Mouse (Mus musculus): ENCODE results near the gene Ajm1. TPM values are rescaled to one million over a fixed set of nuclear protein-coding genes. Genes with fewer than 3 reads are reported as not detected.

Ajm1 gene
- polyA plus RNA-seq, 1 experiment from 2014 or later = 0.16 TPM

DNA sequence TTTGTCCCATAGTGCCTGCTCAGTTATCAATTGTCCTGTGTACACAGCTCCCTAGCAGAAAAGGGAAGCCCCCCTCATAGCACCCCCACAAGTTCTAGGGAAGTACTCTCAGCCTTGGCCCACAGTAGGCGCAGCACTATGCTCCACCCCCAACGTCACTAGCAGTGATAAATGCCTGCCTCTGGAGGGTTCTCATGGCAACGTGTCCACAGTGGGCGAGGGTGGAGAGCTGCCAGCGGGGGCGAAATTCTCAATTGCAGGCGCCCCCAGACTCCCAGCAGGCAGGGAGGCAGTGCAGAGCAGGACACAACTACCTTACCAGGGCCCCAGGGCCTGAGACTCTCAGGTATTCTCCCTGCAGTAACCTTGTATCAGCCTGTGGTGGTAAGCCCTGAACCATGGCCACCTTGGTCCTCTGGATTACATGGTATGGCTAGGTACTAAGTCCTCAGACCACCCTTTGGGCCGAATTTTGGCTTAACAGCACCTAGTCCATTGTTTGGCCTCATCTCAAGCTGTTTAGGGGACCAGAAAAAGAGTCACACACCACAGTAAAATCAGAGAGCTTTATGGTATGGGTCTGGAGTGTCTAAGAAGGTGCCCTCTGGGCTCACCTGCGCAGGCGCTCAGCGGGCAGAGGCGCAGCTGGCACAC lies 1.0 kb upstream of the Ajm1 start:
- H3K36me3 ChIP-seq (replicated peaks) = peaks cover 49% of the 10 kb centered on the region
- H3K9me3 ChIP-seq = no peaks in the 10 kb centered on the region
- peak; percentile 13 for DNase-seq (ENCODE audit: low spot score)
- peaks cover 39% of the 10 kb centered on the region for H3K27me3 ChIP-seq (replicated peaks; ENCODE audit: low read depth, poor library complexity, severe bottlenecking)
- no peak overlapping the region for H3K27ac ChIP-seq (replicated peaks)
- WGBS = 62% methylated on average over 12 of the region's 12 CpGs
- peaks cover 46% of the 10 kb centered on the region for H3K4me1 ChIP-seq
- H3K4me3 ChIP-seq = no peak overlapping the region

DNA sequence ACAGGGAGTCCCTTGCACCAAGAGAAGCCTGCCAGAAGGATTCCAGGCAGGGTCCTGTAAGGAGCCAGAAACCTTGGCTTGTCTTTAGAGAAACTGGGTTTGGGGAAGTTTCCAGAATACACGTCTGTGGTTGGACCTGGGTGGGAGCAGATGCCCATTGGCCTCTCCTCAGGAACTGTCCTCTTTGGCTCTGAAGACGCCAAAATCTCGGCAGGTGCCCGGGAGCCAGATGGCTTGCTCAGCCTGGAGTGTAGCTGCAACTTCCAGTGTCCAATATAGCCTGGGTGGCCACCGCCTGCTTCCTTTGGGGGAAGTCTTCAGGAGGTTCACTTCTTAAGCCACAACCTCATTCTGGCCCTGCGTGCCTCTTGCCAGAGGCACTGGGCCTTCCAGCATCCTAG lies 344 bp upstream of the Ajm1 start:
- no peaks in the 10 kb centered on the region for H3K9me3 ChIP-seq
- no peak overlapping the region for H3K27ac ChIP-seq (replicated peaks)
- WGBS = 42% methylated on average over 6 of the region's 6 CpGs
- H3K36me3 ChIP-seq (replicated peaks) = peaks cover 42% of the 10 kb centered on the region
- DNase-seq (ENCODE audit: low spot score) = no peak
- peak overlapping the region; percentile 51; the same call in 1 of the 2 replicates for H3K4me3 ChIP-seq
- H3K4me1 ChIP-seq = peaks cover 53% of the 10 kb centered on the region
- peaks cover 45% of the 10 kb centered on the region for H3K27me3 ChIP-seq (replicated peaks; ENCODE audit: low read depth, poor library complexity, severe bottlenecking)

DNA sequence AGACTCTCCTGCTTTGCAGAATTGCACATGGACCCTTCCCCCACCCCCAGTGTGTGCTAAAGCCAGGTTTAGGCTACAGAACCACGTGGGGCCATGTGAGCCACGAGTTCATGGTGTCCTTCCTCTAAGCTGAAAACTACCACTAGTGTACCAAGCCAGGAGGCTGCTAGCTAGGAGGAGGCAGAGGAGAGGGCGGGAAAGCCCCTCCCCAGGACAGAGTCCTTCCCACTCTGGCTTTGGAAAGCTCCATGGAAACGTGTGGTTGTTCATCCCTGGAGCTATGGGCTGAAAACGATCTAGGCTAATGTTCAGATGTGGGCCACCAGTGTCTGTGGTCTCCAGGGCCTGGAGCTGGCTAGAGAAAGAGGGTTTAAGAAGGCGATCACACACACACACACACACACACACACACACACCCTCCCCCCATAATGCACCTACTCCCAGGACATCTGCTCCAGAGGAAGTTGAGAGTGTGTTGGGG lies 896 bp downstream of the Ajm1 start:
- H3K4me1 ChIP-seq = peaks cover 64% of the 10 kb centered on the region
- H3K27ac ChIP-seq (replicated peaks) = no peak overlapping the region
- no peak for DNase-seq (ENCODE audit: low spot score)
- peak overlapping the region; percentile 11; the same call in 1 of the 2 replicates for H3K4me3 ChIP-seq
- H3K27me3 ChIP-seq (replicated peaks; ENCODE audit: low read depth, poor library complexity, severe bottlenecking) = peaks cover 58% of the 10 kb centered on the region
- H3K9me3 ChIP-seq = no peaks in the 10 kb centered on the region
- WGBS = 53% methylated on average over 6 of the region's 6 CpGs
- peaks cover 30% of the 10 kb centered on the region for H3K36me3 ChIP-seq (replicated peaks)

DNA sequence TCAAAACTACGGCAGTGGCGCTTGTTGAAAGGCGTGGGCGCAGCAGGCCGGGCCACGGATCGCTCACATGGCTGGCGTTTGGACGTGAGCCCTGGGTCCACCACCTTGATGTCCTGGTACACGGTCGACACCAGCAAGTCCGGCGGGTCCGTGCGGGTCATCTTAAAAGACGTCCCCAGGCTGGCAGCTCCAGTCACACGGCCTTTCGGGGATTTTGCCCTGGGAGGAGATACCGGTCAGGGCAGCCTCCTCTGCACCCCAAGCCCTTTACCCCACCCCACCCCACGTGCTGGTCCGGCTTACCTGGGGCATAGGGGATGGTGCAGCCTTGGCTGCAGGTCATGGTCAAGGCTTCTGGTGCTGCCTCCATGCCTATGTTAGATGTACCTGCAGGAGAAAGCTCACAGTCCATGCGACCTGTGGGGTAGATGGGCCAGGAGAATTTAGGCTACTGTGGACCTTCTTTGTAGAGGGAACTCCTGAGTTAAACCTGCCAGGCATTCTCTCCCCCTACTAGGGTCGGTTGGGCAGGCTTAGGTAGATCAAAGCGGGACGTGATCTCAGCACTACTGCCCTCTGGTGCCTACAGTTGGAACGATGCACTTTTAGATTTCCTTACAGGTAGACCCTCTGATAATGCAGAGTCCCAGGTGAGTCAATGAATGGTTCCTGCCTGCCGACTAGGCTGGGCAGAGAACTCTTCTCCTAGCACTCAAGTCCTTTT lies 1.7 kb downstream of the Ajm1 start:
- Histone ChIP-seq H3K27me3 (replicated peaks; ENCODE audit: low read depth, poor library complexity, severe bottlenecking) (peaks cover 62% of the 10 kb centered on the region), H3K27ac (replicated peaks) (no peak overlapping the region), H3K36me3 (replicated peaks) (peaks cover 22% of the 10 kb centered on the region), H3K9me3 (no peaks in the 10 kb centered on the region), H3K4me3 (peak overlapping the region; percentile 51), H3K4me1 (peaks cover 70% of the 10 kb centered on the region)
- WGBS = 7% methylated on average over 27 of the region's 27 CpGs
- peak; percentile 51 for DNase-seq (ENCODE audit: low spot score)

DNA sequence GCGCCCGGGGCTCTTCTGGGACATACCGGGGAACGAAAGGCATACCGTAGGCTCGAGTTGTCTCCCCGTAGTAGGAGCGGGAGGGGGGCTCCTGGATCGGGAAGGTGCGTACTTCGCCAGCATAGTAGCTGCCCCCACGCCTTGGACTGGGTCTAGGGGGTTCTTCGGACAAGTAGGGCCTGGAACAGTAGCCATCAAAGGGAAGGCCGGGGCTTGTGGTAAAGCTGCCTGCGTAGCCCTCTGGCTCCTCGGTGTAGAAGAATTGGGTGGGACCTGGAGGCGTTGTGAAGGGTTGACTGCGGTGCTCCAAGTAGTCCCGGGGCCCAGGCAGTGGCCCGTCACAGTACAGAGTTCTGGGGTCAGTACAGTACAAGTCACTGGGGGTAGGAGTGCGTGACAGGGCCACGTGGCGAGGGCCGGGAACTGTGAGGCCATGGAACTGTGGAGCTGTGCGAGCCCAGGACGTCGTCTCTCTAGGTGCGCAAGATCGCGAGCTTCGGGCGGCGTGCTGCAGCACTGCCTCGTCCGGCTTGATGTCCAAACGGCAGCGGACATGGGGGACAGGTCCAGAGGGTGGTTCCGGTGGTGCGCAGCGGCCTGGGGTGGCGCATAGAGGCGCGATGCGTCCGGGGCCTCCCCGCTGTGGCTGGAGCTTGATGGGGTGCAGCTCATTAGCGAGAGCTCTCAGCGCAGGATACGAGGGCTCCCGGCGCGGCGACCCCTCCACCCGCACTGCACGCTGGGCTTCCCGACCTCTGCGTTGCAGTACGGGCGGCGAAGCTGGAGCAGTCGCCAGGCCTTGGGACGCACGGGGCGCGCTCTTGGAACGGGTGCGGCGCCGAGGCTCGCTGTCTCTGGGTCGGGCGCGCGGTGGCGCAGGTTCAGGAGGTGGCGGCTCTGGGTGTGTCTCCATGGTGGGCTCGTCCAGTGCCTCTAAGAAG lies 2.5 kb downstream of the Ajm1 start:
- Histone ChIP-seq H3K4me1 (peaks cover 74% of the 10 kb centered on the region), H3K9me3 (no peaks in the 10 kb centered on the region), H3K27ac (replicated peaks) (no peak overlapping the region; the same call in 1 of the 2 replicates), H3K36me3 (replicated peaks) (peaks cover 14% of the 10 kb centered on the region), H3K27me3 (replicated peaks; ENCODE audit: low read depth, poor library complexity, severe bottlenecking) (peaks cover 62% of the 10 kb centered on the region), H3K4me3 (peak overlapping the region; percentile 51)
- WGBS = 4% methylated on average over 77 of the region's 77 CpGs
- peak; percentile 50 for DNase-seq (ENCODE audit: low spot score)

DNA sequence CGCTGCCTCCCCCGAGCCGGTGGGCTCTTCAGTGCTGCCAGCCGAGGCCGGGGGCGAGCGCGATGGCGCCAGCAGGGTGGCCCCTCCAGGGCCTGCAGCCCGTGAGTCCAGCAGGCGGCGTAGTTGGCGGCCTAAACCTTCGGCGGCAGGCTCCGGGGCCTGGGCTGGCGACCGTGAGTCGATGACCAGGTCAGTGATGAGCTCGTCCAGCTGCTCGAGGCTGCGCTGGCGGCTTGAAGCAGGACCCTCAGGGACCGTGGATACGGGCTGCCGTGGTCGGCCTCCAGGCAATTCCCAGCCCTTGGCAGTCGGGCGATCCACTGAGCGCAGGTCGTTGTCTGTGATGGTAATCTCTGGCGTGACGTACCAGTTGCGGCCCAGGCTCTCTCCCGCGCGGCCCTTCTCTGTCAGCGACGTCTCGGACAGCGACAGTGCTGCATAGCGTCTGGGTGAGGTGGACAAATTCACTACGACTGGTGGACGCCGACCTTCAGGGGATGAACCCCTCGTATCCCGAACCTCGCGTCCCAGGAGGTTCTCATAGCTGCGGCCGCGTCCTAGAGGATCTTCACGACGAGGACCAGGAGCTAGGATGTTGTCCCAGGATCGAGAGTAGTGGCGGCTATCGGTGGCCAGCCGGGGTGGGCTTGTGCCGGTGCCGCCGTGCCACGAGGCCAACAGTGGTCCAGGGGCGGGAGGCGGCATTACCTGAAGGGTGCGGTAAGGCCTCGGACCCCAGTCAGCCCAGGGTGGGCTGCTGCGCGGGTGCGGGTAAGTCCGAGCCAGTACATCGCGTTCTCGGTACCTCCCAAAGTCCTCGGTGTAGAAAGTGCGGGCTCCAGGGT lies 3.4 kb downstream of the Ajm1 start:
- 5% methylated on average over 75 of the region's 75 CpGs for WGBS
- Histone ChIP-seq H3K27ac (replicated peaks) (peak overlapping the region; percentile 44), H3K9me3 (no peaks in the 10 kb centered on the region), H3K4me3 (peak overlapping the region; percentile 51), H3K36me3 (replicated peaks) (peaks cover 8% of the 10 kb centered on the region), H3K4me1 (peaks cover 82% of the 10 kb centered on the region), H3K27me3 (replicated peaks; ENCODE audit: low read depth, poor library complexity, severe bottlenecking) (peaks cover 62% of the 10 kb centered on the region)
- DNase-seq (ENCODE audit: low spot score) = peak; percentile 70

DNA sequence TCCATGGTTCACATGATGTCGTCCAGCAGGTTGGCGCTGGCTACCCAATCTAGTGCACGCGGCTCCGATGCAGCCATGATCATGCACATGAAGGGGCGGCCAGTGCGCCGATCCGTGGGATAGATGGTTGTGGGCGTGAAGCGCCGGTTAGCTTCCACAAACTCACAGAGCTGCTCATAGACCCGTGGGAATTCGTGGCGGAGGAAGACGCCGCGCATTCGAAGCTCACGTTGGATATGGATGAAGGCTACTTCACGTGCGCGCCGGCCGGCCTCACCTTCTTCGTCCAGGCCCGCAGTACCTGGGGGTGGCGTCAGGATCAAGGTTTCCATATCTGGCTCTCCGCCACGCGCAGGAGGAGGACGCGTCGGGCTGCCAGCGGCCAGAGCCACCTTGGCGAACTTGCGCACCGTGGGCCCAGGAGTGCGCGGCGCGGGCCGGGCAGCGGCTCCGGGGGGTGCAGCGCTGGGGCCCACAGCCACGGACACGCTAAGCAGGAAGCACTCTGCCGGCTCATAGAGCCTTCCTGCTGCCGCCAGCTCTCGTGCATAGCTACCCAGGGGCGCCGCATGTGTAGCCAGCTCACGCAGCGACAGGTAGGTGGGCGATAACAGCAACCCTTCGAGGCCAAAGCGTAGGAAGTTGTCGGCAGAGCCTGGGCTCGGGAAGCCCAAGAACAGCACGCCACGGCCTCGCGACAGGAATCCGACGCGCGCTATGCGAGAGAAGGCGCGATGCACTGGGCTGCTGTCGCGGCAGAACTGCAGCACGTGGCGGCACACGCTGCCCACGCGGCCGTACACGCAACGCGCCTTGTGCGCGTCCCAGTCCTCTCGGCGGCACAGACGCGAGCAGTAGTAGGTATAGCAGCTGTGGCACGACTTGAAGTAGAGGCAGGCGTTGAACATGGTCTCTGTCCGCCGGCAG lies 4.3 kb downstream of the Ajm1 start:
- H3K9me3 ChIP-seq = no peaks in the 10 kb centered on the region
- H3K4me3 ChIP-seq = peak overlapping the region; percentile 51
- H3K27me3 ChIP-seq (replicated peaks; ENCODE audit: low read depth, poor library complexity, severe bottlenecking) = peaks cover 62% of the 10 kb centered on the region
- peaks cover 12% of the 10 kb centered on the region for H3K36me3 ChIP-seq (replicated peaks)
- no peak for DNase-seq (ENCODE audit: low spot score)
- 12% methylated on average over 92 of the region's 92 CpGs for WGBS
- H3K4me1 ChIP-seq = peaks cover 77% of the 10 kb centered on the region
- H3K27ac ChIP-seq (replicated peaks) = peak overlapping the region; percentile 44; the same call in 1 of the 2 replicates

DNA sequence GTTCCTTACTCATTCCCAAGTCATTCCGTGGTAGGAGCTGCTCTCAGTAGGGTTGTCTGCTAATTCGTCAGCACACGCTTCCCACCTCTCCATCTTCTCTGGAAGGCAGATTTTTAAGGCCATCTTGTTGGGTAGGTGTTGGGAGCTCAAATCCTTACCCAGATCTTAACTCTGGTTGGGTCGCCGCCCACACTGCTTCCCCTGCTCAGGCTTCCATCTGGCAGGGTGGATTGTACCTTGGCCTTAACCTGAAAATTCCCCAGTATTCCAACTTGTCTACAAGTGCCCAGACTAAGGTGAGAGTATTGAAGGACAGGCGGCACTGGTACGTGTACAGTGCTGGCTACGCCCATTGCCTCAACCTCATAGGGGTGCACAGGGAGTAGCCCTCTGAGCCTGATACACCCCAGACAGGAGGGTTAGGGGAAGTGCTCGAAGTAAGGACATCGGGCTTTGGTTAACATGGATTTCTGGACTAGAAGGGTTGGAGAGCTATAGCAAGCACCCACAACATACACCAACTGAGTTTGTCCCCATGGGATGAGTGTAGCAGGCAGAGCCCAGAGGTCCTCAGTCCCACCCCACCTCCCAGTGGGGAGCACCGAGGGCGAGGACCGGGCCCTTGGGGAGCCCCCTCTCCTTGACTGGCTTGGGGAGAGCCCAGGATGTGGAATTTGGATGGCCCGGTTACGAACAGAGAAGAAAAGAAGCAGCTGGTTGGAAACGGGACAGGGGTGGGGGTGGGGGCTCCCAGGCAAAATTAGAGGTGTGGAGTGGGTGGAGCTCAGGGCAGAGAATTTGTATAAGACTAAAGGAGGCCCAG lies 5.3 kb downstream of the Ajm1 start:
- Histone ChIP-seq H3K4me1 (peaks cover 69% of the 10 kb centered on the region), H3K9me3 (no peaks in the 10 kb centered on the region), H3K4me3 (peak overlapping the region; percentile 71), H3K27me3 (replicated peaks; ENCODE audit: low read depth, poor library complexity, severe bottlenecking) (peaks cover 60% of the 10 kb centered on the region), H3K36me3 (replicated peaks) (peaks cover 21% of the 10 kb centered on the region), H3K27ac (replicated peaks) (0 out of 2 replicates have a peak overlapping the region, but pooled peaks have one; percentile 92)
- DNase-seq (ENCODE audit: low spot score) = no peak
- 71% methylated on average over 16 of the region's 16 CpGs for WGBS

DNA sequence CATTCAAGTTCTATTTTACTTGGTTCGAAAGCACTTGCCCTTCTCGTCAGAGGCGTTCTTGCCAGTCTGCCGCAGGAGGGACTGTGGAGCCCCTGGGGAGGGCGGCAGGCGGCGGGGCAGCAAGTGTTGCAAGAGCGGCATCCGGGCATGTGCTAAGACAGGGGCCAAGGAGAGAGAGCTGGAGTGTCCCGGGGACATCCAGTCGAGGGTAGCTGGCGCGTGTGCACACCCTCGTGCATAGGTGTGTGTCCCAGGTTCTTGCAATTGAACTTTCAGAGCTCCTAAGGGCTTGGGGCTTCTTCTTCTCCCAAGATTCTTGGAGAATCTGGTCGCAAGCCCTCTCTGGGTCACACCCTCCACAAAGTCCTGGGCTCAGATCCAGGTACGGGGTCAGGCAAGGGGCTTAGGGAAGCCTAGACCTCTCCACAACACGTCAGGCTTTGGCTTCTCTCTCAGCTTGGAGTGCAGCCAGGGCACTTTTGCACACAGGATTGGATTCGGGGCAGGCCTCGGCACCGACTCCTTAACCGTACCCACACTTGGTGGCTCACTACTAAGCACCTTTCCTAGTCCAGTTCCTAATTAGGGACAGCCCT lies 6.0 kb downstream of the Ajm1 start:
- Histone ChIP-seq H3K4me3 (peak overlapping the region; percentile 71), H3K27ac (replicated peaks) (peak overlapping the region; percentile 92), H3K36me3 (replicated peaks) (peaks cover 28% of the 10 kb centered on the region), H3K27me3 (replicated peaks; ENCODE audit: low read depth, poor library complexity, severe bottlenecking) (peaks cover 53% of the 10 kb centered on the region), H3K9me3 (no peaks in the 10 kb centered on the region), H3K4me1 (peaks cover 65% of the 10 kb centered on the region)
- WGBS = 16% methylated on average over 21 of the region's 21 CpGs
- DNase-seq (ENCODE audit: low spot score) = peak; percentile 68
